27 mouse cellular contexts compared by ENCODE assay signal in genomic region chr8:107219078-107219477, GRCm38 (mm10).
DNase-seq lines count a peak whose midpoint lies in the region; ATAC-seq lines count a peak whose summit lies in the region.
"Had no signal": no experiment of that assay in that cellular context is flagged by ENCODE, and none has a peak within 500 bp of the region (broad histone marks: within the 10 kb centered on the region; RNA-seq: fewer than 3 reads in every experiment).

No protein-coding gene starts in this region.

- H3K27ac ChIP-seq in liver, embryonic 12.5 days = no peak overlapping the region
- H3K27ac ChIP-seq in liver, embryonic 11.5 days (ENCODE audit: low read depth, low read length) = no peak overlapping the region
- no peak overlapping the region for H3K27ac ChIP-seq in midbrain, embryonic 13.5 days
- H3K27ac ChIP-seq: embryonic facial prominence, embryonic 12.5 days; embryonic facial prominence, embryonic 15.5 days; forebrain, embryonic 12.5 days; forebrain, embryonic 15.5 days; heart, embryonic 15.5 days; hindbrain, embryonic 10.5 days; hindbrain, embryonic 13.5 days had no signal

- ATAC-seq in liver, embryonic 12.5 days = peak; percentile 36; the same call in 1 of the 2 replicates
- no peak for ATAC-seq in liver, embryonic 11.5 days (replicated peaks; ENCODE audit: low FRiP score)
- no peak for ATAC-seq in midbrain, embryonic 13.5 days
- ATAC-seq: forebrain, embryonic 15.5 days; hindbrain, embryonic 16.5 days had no signal

- 36% methylated on average over 2 of the region's 2 CpGs for WGBS in liver, embryonic 12.5 days (ENCODE audit: insufficient replicate concordance)
- WGBS in liver, embryonic 11.5 days = 59% methylated on average over 2 of the region's 2 CpGs
- WGBS in midbrain, embryonic 13.5 days = 76% methylated on average over 2 of the region's 2 CpGs

- no peaks in the 10 kb centered on the region for H3K27me3 ChIP-seq in liver, embryonic 12.5 days (replicated peaks)
- no peaks in the 10 kb centered on the region for H3K27me3 ChIP-seq in liver, embryonic 11.5 days (replicated peaks; ENCODE audit: control insufficient read depth, insufficient read depth, low read length)
- H3K27me3 ChIP-seq in midbrain, embryonic 13.5 days = no peaks in the 10 kb centered on the region
- H3K27me3 ChIP-seq: CH12.LX; embryonic facial prominence, embryonic 12.5 days; embryonic facial prominence, embryonic 15.5 days; forebrain, embryonic 12.5 days; forebrain, embryonic 15.5 days; heart, embryonic 12.5 days; heart, embryonic 15.5 days; hindbrain, embryonic 13.5 days had no signal

- H3K4me1 ChIP-seq in liver, embryonic 12.5 days = peaks cover 39% of the 10 kb centered on the region
- peaks cover 9% of the 10 kb centered on the region for H3K4me1 ChIP-seq in liver, embryonic 11.5 days (replicated peaks; ENCODE audit: control insufficient read depth, insufficient read depth, low read length)
- H3K4me1 ChIP-seq in midbrain, embryonic 13.5 days (replicated peaks) = 0 out of 2 replicates have a peak, but pooled peaks cover 2% of the 10 kb centered on the region
- H3K4me1 ChIP-seq: forebrain, embryonic 12.5 days; forebrain, embryonic 15.5 days; hindbrain, embryonic 13.5 days had no signal

- DNase-seq in liver, embryonic 11.5 days (ENCODE audit: low spot score) = no peak
- DNase-seq in A20 (ENCODE audit: low read depth, low spot score) = peak; percentile 7
- DNase-seq in R1 (ENCODE audit: low read depth, low spot score) = peak; percentile 30
- DNase-seq in embryo, embryonic 9.5 days (ENCODE audit: extremely low spot score) = no peak
- DNase-seq: adrenal gland, postnatal 10 days; adrenal gland, postnatal 36 days; B cell, adult 2 months; cerebellum, adult 18-20 months; cerebellum, adult 9-10 months; cerebellum, postnatal 14 days; gastrocnemius, postnatal 25 days; heart, adult 18-20 months; heart, postnatal 10 days; heart, postnatal 36 days had no signal

- no peak overlapping the region for H3K4me2 ChIP-seq in liver, embryonic 12.5 days
- H3K4me2 ChIP-seq in liver, embryonic 11.5 days = no peak overlapping the region
- H3K4me2 ChIP-seq in midbrain, embryonic 13.5 days (replicated peaks) = no peak overlapping the region
- H3K4me2 ChIP-seq: embryonic facial prominence, embryonic 12.5 days; embryonic facial prominence, embryonic 15.5 days; forebrain, embryonic 12.5 days; forebrain, embryonic 15.5 days; heart, embryonic 12.5 days; heart, embryonic 15.5 days; hindbrain, embryonic 13.5 days had no signal

- H3K4me3 ChIP-seq in liver, embryonic 12.5 days = no peak overlapping the region
- H3K4me3 ChIP-seq in liver, embryonic 11.5 days (ENCODE audit: low read depth, low read length) = no peak overlapping the region
- no peak overlapping the region for H3K4me3 ChIP-seq in midbrain, embryonic 13.5 days (replicated peaks)
- H3K4me3 ChIP-seq: embryonic facial prominence, embryonic 12.5 days; embryonic facial prominence, embryonic 15.5 days; forebrain, embryonic 12.5 days; forebrain, embryonic 15.5 days; heart, embryonic 12.5 days; heart, embryonic 15.5 days; hindbrain, embryonic 10.5 days; hindbrain, embryonic 13.5 days had no signal

- H3K9me3 ChIP-seq in liver, embryonic 12.5 days (replicated peaks) = no peaks in the 10 kb centered on the region
- H3K9me3 ChIP-seq in liver, embryonic 11.5 days (ENCODE audit: control insufficient read depth, low read length) = no peaks in the 10 kb centered on the region
- H3K9me3 ChIP-seq in midbrain, embryonic 13.5 days = no peaks in the 10 kb centered on the region
- H3K9me3 ChIP-seq: embryonic facial prominence, embryonic 12.5 days; embryonic facial prominence, embryonic 15.5 days; forebrain, embryonic 12.5 days; forebrain, embryonic 15.5 days; G1E; heart, embryonic 12.5 days; heart, embryonic 15.5 days; hindbrain, embryonic 10.5 days; hindbrain, embryonic 13.5 days had no signal

- H3K36me3 ChIP-seq in liver, embryonic 12.5 days = no peaks in the 10 kb centered on the region
- no peaks in the 10 kb centered on the region for H3K36me3 ChIP-seq in liver, embryonic 11.5 days (ENCODE audit: control insufficient read depth, insufficient read depth, low read length)
- no peaks in the 10 kb centered on the region for H3K36me3 ChIP-seq in midbrain, embryonic 13.5 days
- H3K36me3 ChIP-seq: embryonic facial prominence, embryonic 12.5 days; embryonic facial prominence, embryonic 15.5 days; forebrain, embryonic 12.5 days; forebrain, embryonic 15.5 days; G1E; heart, embryonic 12.5 days; heart, embryonic 15.5 days; hindbrain, embryonic 10.5 days; hindbrain, embryonic 13.5 days had no signal

- no peak overlapping the region for H3K9ac ChIP-seq in liver, embryonic 12.5 days
- H3K9ac ChIP-seq in liver, embryonic 11.5 days (ENCODE audit: low read depth, low read length) = no peak overlapping the region
- H3K9ac ChIP-seq in midbrain, embryonic 13.5 days (replicated peaks) = no peak overlapping the region
- H3K9ac ChIP-seq: embryonic facial prominence, embryonic 12.5 days; embryonic facial prominence, embryonic 15.5 days; forebrain, embryonic 12.5 days; forebrain, embryonic 15.5 days; heart, embryonic 12.5 days; heart, embryonic 15.5 days; hindbrain, embryonic 13.5 days had no signal

Comparison
In these comparisons a context has a peak if more than half of its experiments do, and no peak if none do; other contexts are left out.
1. DNase-seq: peak in A20 (single experiment) and R1 (single experiment); none in liver, embryonic 11.5 days (single experiment) and embryo, embryonic 9.5 days (single experiment).